Mouse (Mus musculus) cerebellum, adult 2 months (tissue): ENCODE data around the gene Zbtb2.

Source experiments
- CTCF ChIP-seq: fragments of 200-500 bp; IDR thresholded peaks from 2 replicates; pipeline ENCODE4 v1.5.1; 2011; ENCODE audit warnings: low read depth, mild to moderate bottlenecking, control low read depth, low read length, moderate library complexity, borderline replicate concordance; ENCODE audit not compliant: insufficient read depth
- POLR2A ChIP-seq: fragments of 200-500 bp; IDR thresholded peaks from 2 replicates; pipeline ENCODE4 v1.6.1; 2011; ENCODE audit warnings: low read length, control low read depth, borderline replicate concordance; ENCODE audit not compliant: insufficient read depth

DNA sequence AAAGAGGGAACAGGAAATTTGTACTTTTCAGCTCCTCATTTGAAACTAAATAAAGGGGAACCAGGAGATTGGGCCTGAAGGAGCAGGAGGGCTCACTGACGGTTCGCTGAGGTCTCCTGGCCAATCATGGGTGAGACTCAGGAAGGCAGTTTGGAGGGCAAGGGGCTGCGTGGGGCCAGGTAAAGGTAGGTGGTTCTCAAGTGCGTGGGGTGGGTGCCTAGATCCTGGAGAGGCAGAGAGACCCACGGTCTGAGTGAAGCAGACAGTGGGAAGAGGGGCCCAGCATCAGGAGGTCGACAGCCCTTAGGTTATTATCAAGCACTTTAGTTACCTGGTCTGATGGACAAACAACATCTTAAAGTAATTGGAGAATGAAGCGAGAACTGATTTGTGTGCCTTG, 13.7 kb downstream of the Zbtb2 start:
- TF ChIP-seq CTCF (no peak), POLR2A (no peak)
